Mouse (Mus musculus) neural tube, embryonic 11.5 days (tissue): Measurements from ENCODE around the gene Trub1. TPM values are rescaled to one million over a fixed set of nuclear protein-coding genes. Genes with fewer than 3 reads are reported as not detected.

ENCODE experiments used
- ATAC-seq: fragments of 200-750 bp; cut with Nextera tagmentation; 2 replicates; pipeline ENCODE4 v1.8.0; 2017; ENCODE audit warnings: moderate number of reproducible peaks, mild to moderate bottlenecking, moderate TSS enrichment, moderate library complexity; ENCODE audit not compliant: insufficient read depth, low FRiP score, low TSS enrichment
- DNase-seq: peaks from one replicate; pipeline ENCODE4 v3.0.0-alpha.2; 2015; ENCODE audit warnings: low spot score
- H3K27ac ChIP-seq: fragments of 300-500 bp; sonication (generic); 2 replicates; pipeline ENCODE4 v1.5.1; 2014; ENCODE audit warnings: low read depth, mild to moderate bottlenecking, low read length
- H3K27me3 ChIP-seq: fragments of 300-500 bp; sonication (generic); 2 replicates; pipeline ENCODE4 v1.6.1; 2014; ENCODE audit warnings: mild to moderate bottlenecking, low read length, mixed read lengths; ENCODE audit not compliant: control insufficient read depth, insufficient read depth
- H3K36me3 ChIP-seq: fragments of 300-500 bp; sonication (generic); 2 replicates; pipeline ENCODE4 v1.6.1; 2014; ENCODE audit warnings: mild to moderate bottlenecking, low read length, moderate library complexity, mixed read lengths; ENCODE audit not compliant: control insufficient read depth, insufficient read depth
- H3K4me1 ChIP-seq: fragments of 300-500 bp; sonication (generic); 2 replicates; pipeline ENCODE4 v1.6.1; 2014; ENCODE audit warnings: low read length, mixed read lengths; ENCODE audit not compliant: control insufficient read depth, insufficient read depth
- H3K4me2 ChIP-seq: fragments of 300-500 bp; sonication (generic); 2 replicates; pipeline ENCODE4 v1.6.1; 2014; ENCODE audit warnings: low read depth, mild to moderate bottlenecking, moderate library complexity
- H3K4me3 ChIP-seq: fragments of 300-500 bp; sonication (generic); 2 replicates; pipeline ENCODE4 v1.5.1; 2014; ENCODE audit warnings: low read depth, low read length
- H3K9ac ChIP-seq: fragments of 300-500 bp; sonication (generic); 2 replicates; pipeline ENCODE4 v1.6.1; 2014; ENCODE audit warnings: mild to moderate bottlenecking, low read length
- H3K9me3 ChIP-seq: fragments of 300-500 bp; sonication (generic); 2 replicates; pipeline ENCODE4 v1.6.1; 2016; ENCODE audit warnings: low read length; ENCODE audit not compliant: control insufficient read depth
- WGBS: fragments of 180-500 bp; shearing (Covaris S2); extraction: QIAGEN DNeasy Blood & Tissue Kit; methylation state at CpG from one replicate; pipeline ENCODE4 v1.1.7; 2014; 5-methylcytosine and 5-hydroxymethylcytosine counted together
- polyA plus RNA-seq: library from polyadenylated mRNA; unstranded; fragments of >200 nt; fragmentation: Nextera tagmentation; extraction: Ambion mirVana; gene quantifications from 2 replicates; pipeline ENCODE4 v1.2.1, GENCODE M21; 2014

Trub1 gene
- polyA plus RNA-seq, 1 experiment from 2014 or later = 19.0 TPM

DNA sequence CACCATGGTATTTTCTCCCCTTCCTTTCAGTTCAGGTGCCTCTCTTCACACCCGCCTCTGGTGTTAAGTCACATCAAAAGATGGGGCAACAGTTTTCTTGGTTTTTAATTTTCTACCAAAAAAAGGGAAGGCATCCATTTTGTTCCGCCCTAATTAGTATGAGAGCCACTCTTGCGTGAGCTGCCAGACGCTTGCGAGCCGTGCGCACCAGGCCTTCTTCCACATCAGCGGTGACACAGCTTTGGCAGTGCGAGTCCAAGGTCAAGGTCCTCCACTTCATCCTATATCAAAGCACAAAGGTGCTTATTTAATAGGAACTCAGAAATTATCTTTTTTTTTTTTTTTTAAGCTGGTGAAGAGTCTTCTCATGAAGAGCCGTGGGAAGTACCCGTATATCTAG, 87.4 kb downstream of the Trub1 start:
- Histone ChIP-seq H3K4me1 (no peaks in the 10 kb centered on the region), H3K9ac (no peak overlapping the region), H3K9me3 (no peaks in the 10 kb centered on the region), H3K36me3 (no peaks in the 10 kb centered on the region), H3K27me3 (no peaks in the 10 kb centered on the region), H3K4me3 (no peak overlapping the region), H3K4me2 (no peak overlapping the region), H3K27ac (no peak overlapping the region)
- DNase-seq (no peak), ATAC-seq (no peak)
- 88% methylated on average over 11 of the region's 11 CpGs for WGBS

Other genes with a start within 250 kb of the Trub1 start
- gene Ablim1, start 138.0 kb upstream of the Trub1 start, polyA plus RNA-seq = 24.5 and 25.0 TPM in 2 replicates
- gene Fam160b1, start 92.2 kb upstream of the Trub1 start, polyA plus RNA-seq = 17.7 and 18.3 TPM in 2 replicates
- 7.4 and 7.6 TPM in 2 replicates for gene Atrnl1, start 158.1 kb downstream of the Trub1 start, polyA plus RNA-seq